Mouse (Mus musculus): ENCODE data around the gene Ttyh2.
A peak's percentile ranks its signal among the peaks of the same experiment; 100 is the strongest.

Ttyh2 gene

GRCm38 (mm10) chr11:114675341-114675825 lies at the start of gene Ttyh2:
Gene Ttyh2, plus strand, starts transcription at chr11:114675431.
- DNase-seq (ENCODE audit: low read depth, low spot score), result peak; percentile 93

GRCm38 (mm10) chr11:114626071-114626690 lies 49.0 kb upstream of the Ttyh2 start:
- DNase-seq (ENCODE audit: low read depth, low spot score), result no peak

GRCm38 (mm10) chr11:114627036-114627435 lies 48.2 kb upstream of the Ttyh2 start:
- DNase-seq (ENCODE audit: low read depth, low spot score), result no peak

GRCm38 (mm10) chr11:114628032-114628431 lies 47.2 kb upstream of the Ttyh2 start:
- DNase-seq (ENCODE audit: low read depth, low spot score), result no peak

- DNase-seq (ENCODE audit: low read depth, low spot score), result no peak
Measured at GRCm38 (mm10) chr11:114630044-114630443, 45.2 kb upstream of the Ttyh2 start.

- no peak for DNase-seq (ENCODE audit: low read depth, low spot score)
Measured at GRCm38 (mm10) chr11:114632266-114632665, 43.0 kb upstream of the Ttyh2 start.

- peak; percentile 94 for DNase-seq (ENCODE audit: low read depth, low spot score)
Measured at GRCm38 (mm10) chr11:114636292-114636691, 38.9 kb upstream of the Ttyh2 start.

GRCm38 (mm10) chr11:114636727-114637505 lies 38.3 kb upstream of the Ttyh2 start:
- DNase-seq (ENCODE audit: low read depth, low spot score), result peak; percentile 80

- DNase-seq (ENCODE audit: low read depth, low spot score), result peak; percentile 43
Measured at GRCm38 (mm10) chr11:114638647-114639290, 36.5 kb upstream of the Ttyh2 start.

- DNase-seq (ENCODE audit: low read depth, low spot score), result no peak
Measured at GRCm38 (mm10) chr11:114639681-114640103, 35.5 kb upstream of the Ttyh2 start.

GRCm38 (mm10) chr11:114640658-114641057 lies 34.6 kb upstream of the Ttyh2 start:
- DNase-seq (ENCODE audit: low read depth, low spot score), result no peak

- no peak for DNase-seq (ENCODE audit: low read depth, low spot score)
Measured at GRCm38 (mm10) chr11:114641136-114641535, 34.1 kb upstream of the Ttyh2 start.

- no peak for DNase-seq (ENCODE audit: low read depth, low spot score)
Measured at GRCm38 (mm10) chr11:114642184-114642583, 33.0 kb upstream of the Ttyh2 start.

- DNase-seq (ENCODE audit: low read depth, low spot score), result no peak
Measured at GRCm38 (mm10) chr11:114642926-114643325, 32.3 kb upstream of the Ttyh2 start.

- no peak for DNase-seq (ENCODE audit: low read depth, low spot score)
Measured at GRCm38 (mm10) chr11:114644122-114644521, 31.1 kb upstream of the Ttyh2 start.

- no peak for DNase-seq (ENCODE audit: low read depth, low spot score)
Measured at GRCm38 (mm10) chr11:114649510-114649909, 25.7 kb upstream of the Ttyh2 start.

GRCm38 (mm10) chr11:114652531-114652930 lies 22.7 kb upstream of the Ttyh2 start:
- no peak for DNase-seq (ENCODE audit: low read depth, low spot score)

- no peak for DNase-seq (ENCODE audit: low read depth, low spot score)
Measured at GRCm38 (mm10) chr11:114653664-114654063, 21.6 kb upstream of the Ttyh2 start.

GRCm38 (mm10) chr11:114654552-114654951 lies 20.7 kb upstream of the Ttyh2 start:
- DNase-seq (ENCODE audit: low read depth, low spot score), result peak; percentile 59

GRCm38 (mm10) chr11:114655350-114656008 lies 19.8 kb upstream of the Ttyh2 start:
- no peak for DNase-seq (ENCODE audit: low read depth, low spot score)

- DNase-seq (ENCODE audit: low read depth, low spot score), result no peak
Measured at GRCm38 (mm10) chr11:114656994-114657644, 18.1 kb upstream of the Ttyh2 start.

All from brain, adult 2 months (tissue).